Comparison of ENCODE assay signal across 8 mouse cellular contexts in the genomic region with DNA sequence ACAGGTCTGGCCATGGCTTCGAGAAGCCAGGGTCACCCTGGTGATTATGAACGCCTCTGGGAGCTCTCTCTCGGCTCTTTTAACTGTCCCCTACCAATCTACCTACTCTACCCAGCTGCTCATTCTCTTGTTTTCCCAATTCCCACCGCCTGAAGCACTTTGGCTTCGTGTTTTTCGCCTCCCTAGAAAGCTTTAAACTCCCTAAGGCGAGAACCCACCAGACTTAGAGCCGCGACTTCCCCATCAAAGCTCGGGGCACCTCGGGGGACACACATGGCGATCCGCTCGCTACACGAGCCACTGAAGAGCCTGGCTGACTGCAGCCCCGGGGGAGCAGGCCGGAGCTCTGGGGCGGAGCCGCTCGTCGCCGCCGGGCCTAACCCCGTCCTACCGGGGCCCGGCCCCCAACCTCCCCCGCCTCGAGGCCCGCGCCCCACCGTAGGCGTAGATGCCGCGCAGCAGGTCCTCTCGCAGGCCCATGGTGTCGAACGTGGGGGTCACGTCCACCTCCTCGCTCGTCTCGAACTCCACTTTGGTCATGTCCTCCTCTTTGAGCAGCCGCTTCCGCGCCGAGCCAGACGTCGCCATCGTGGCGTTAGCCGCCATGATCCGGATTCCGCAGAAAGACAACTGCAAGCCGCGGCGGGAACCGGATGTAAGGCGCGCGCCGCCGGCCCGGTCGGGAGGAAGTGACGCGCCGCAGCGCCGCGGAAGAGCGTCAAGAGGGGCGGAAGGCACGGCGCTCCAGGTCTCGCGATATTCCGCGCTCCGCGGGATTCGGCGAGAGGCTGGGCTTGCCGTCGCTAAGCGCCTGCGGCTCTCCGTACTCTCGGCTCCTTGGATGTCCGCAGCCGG. TPM values are rescaled to one million over a fixed set of nuclear protein-coding genes. Genes with fewer than 3 reads are reported as not detected.
DNase-seq lines count a peak whose midpoint lies in the region; ATAC-seq and TF ChIP-seq lines count a peak whose summit lies in the region.

A gene (minus strand): TSS at position 699 of the 855 bp plus-strand sequence.

- peak within 1 kb of the TSS; percentile 88 for H3K9ac ChIP-seq in forebrain, embryonic 16.5 days (replicated peaks; ENCODE audit: low read depth, low read length)
- H3K9ac ChIP-seq in lung, embryonic 14.5 days, result peak within 1 kb of the TSS; percentile 98

- H3K27me3 ChIP-seq in G1E (ENCODE audit: insufficient read depth, low read length), result peaks cover 31% of the 10 kb centered on the region
- H3K27me3 ChIP-seq in forebrain, embryonic 16.5 days (replicated peaks; ENCODE audit: control insufficient read depth, insufficient read depth, low read length), result no peaks in the 10 kb centered on the region
- no peaks in the 10 kb centered on the region for H3K27me3 ChIP-seq in lung, embryonic 14.5 days (ENCODE audit: insufficient read depth, low read length)
- H3K27me3 ChIP-seq in thymus, adult 2 months (ENCODE audit: control insufficient read depth, insufficient read depth, low read length), result no peaks in the 10 kb centered on the region

- intact Hi-C loops in heart, postnatal 36 days (cut with DNase I), result loop anchor here (2.0 kb wide), 2 partner anchors 31 to 55 kb away; a partner anchor contains a TSS

- peak; percentile 97; the same call in 1 of the 2 replicates for TF ChIP-seq POLR2A in olfactory bulb, adult 2 months (IDR thresholded peaks at IDR 0.05; ENCODE audit: insufficient read depth, low read depth, low read length)
- TF ChIP-seq POLR2A in thymus, adult 2 months (IDR thresholded peaks at IDR 0.05; ENCODE audit: control insufficient read depth, extremely low read depth, insufficient read depth, low read length, poor library complexity), result no peak

- H3K4me3 ChIP-seq in G1E (ENCODE audit: low read depth, low read length), result peak within 1 kb of the TSS; percentile 92
- H3K4me3 ChIP-seq in forebrain, embryonic 16.5 days (replicated peaks; ENCODE audit: low read length), result peak within 1 kb of the TSS; percentile 98
- peak within 1 kb of the TSS; percentile 86 for H3K4me3 ChIP-seq in layer of hippocampus, adult 2 months
- peak within 1 kb of the TSS; percentile 96 for H3K4me3 ChIP-seq in lung, embryonic 14.5 days (ENCODE audit: low read depth, low read length)
- H3K4me3 ChIP-seq in olfactory bulb, adult 2 months (ENCODE audit: insufficient read depth, low read depth, low read length), result peak within 1 kb of the TSS; percentile 75
- peak within 1 kb of the TSS; percentile 94 for H3K4me3 ChIP-seq in thymus, adult 2 months (ENCODE audit: control insufficient read depth, insufficient read depth, low read length)

- no peak for TF ChIP-seq CTCF in G1E (IDR thresholded peaks at IDR 0.05; ENCODE audit: low read depth, low read length)
- no peak for TF ChIP-seq CTCF in layer of hippocampus, adult 2 months (conservative IDR thresholded peaks at IDR 0.05)
- TF ChIP-seq CTCF in lung, embryonic 14.5 days (IDR thresholded peaks at IDR 0.05; ENCODE audit: low read depth), result no peak
- no peak for TF ChIP-seq CTCF in olfactory bulb, adult 2 months (IDR thresholded peaks at IDR 0.05; ENCODE audit: insufficient read depth, low read depth, low read length)
- no peak for TF ChIP-seq CTCF in thymus, adult 2 months (IDR thresholded peaks at IDR 0.05; ENCODE audit: borderline replicate concordance, control insufficient read depth, extremely low read depth, insufficient read depth, low read length, poor library complexity)

- ATAC-seq in G1E (ENCODE audit: extremely low read depth, insufficient number of reproducible peaks, low FRiP score, poor library complexity, severe bottlenecking), result peak; percentile 75
- peak; percentile 98 for ATAC-seq in forebrain, embryonic 16.5 days
- ATAC-seq in lung, embryonic 14.5 days (ENCODE audit: insufficient read depth), result peak; percentile 95

- H3K4me2 ChIP-seq in forebrain, embryonic 16.5 days (ENCODE audit: low read length), result peak within 1 kb of the TSS; percentile 98
- peak within 1 kb of the TSS; percentile 94 for H3K4me2 ChIP-seq in lung, embryonic 14.5 days

- WGBS in forebrain, embryonic 16.5 days, result under 1% methylated on average over 89 of the region's 89 CpGs
- under 1% methylated on average over 89 of the region's 89 CpGs for WGBS in lung, embryonic 14.5 days
- WGBS in olfactory bulb, adult 2 months, result under 1% methylated on average over 87 of the region's 89 CpGs
- WGBS in thymus, adult 2 months, result under 1% methylated on average over 89 of the region's 89 CpGs

- H3K9me3 ChIP-seq in G1E (replicated peaks), result no peaks in the 10 kb centered on the region
- no peaks in the 10 kb centered on the region for H3K9me3 ChIP-seq in forebrain, embryonic 16.5 days (ENCODE audit: control insufficient read depth, low read length)
- H3K9me3 ChIP-seq in lung, embryonic 14.5 days (ENCODE audit: low read depth, low read length), result no peaks in the 10 kb centered on the region

- peaks cover 41% of the 10 kb centered on the region for H3K36me3 ChIP-seq in G1E (replicated peaks)
- peaks cover 21% of the 10 kb centered on the region for H3K36me3 ChIP-seq in forebrain, embryonic 16.5 days (ENCODE audit: control insufficient read depth, insufficient read depth)
- H3K36me3 ChIP-seq in lung, embryonic 14.5 days (ENCODE audit: insufficient read depth), result peaks cover 40% of the 10 kb centered on the region
- peaks cover 27% of the 10 kb centered on the region for H3K36me3 ChIP-seq in thymus, adult 2 months (ENCODE audit: control insufficient read depth, insufficient read depth, low read length)

- peak within 1 kb of the TSS; percentile 99 for H3K27ac ChIP-seq in forebrain, embryonic 16.5 days (ENCODE audit: low read length)
- peak within 1 kb of the TSS; percentile 96 for H3K27ac ChIP-seq in layer of hippocampus, adult 2 months
- H3K27ac ChIP-seq in lung, embryonic 14.5 days (ENCODE audit: low read depth), result peak within 1 kb of the TSS; percentile 90
- H3K27ac ChIP-seq in olfactory bulb, adult 2 months (ENCODE audit: insufficient read depth, low read depth, low read length), result peak within 1 kb of the TSS; percentile 93
- H3K27ac ChIP-seq in thymus, adult 2 months (ENCODE audit: control insufficient read depth, insufficient read depth, low read length), result no peak within 1 kb of the TSS; the same call in 1 of the 2 replicates

- peaks cover 30% of the 10 kb centered on the region for H3K4me1 ChIP-seq in G1E (ENCODE audit: insufficient read depth, low read depth, low read length)
- H3K4me1 ChIP-seq in forebrain, embryonic 16.5 days (replicated peaks; ENCODE audit: control insufficient read depth, insufficient read depth, low read length), result peaks cover 19% of the 10 kb centered on the region
- H3K4me1 ChIP-seq in lung, embryonic 14.5 days (ENCODE audit: insufficient read depth), result peaks cover 4% of the 10 kb centered on the region; the same call in 1 of the 2 replicates
- peaks cover 9% of the 10 kb centered on the region for H3K4me1 ChIP-seq in olfactory bulb, adult 2 months (ENCODE audit: control insufficient read depth, insufficient read depth, low read length)
- H3K4me1 ChIP-seq in thymus, adult 2 months (replicated peaks; ENCODE audit: control insufficient read depth, insufficient read depth, low read length), result peaks cover 16% of the 10 kb centered on the region

- peak; percentile 94 for DNase-seq in G1E (ENCODE audit: low spot score)
- peak; percentile 94 to 98 for DNase-seq in cerebellum, adult 18-20 months
- DNase-seq in heart, postnatal 36 days, result peak; percentile 97 to 99
- peak; percentile 91 to 96 for DNase-seq in layer of hippocampus, adult 2 months (ENCODE audit: low spot score in 2 of 2)
- DNase-seq in lung, embryonic 14.5 days, result peak; percentile 100
- DNase-seq in thymus, adult 2 months, result peak; percentile 96

RNA-seq across cellular contexts. Expression of the gene that starts here (rescaled TPM):
- 188 and 202 TPM in 2 replicates for total RNA-seq in G1E (2014; fragmentation: Nextera tagmentation)
- total RNA-seq in G1E (2017), result 244 and 261 TPM in 2 replicates
- 224 and 241 TPM in 2 replicates for polyA plus RNA-seq in G1E (2012)
- polyA plus RNA-seq in forebrain, embryonic 16.5 days (2015; fragmentation: Nextera tagmentation; extraction: Ambion mirVana), result 271 and 273 TPM in 2 replicates
- total RNA-seq in heart, postnatal 36 days (2021), result 10 to 100 TPM; 64.4 to 72.8 TPM
- total RNA-seq in layer of hippocampus, adult 2 months (2021), result 10 to 100 TPM; 90.8 to 92.2 TPM
- 419 and 428 TPM in 2 replicates for polyA plus RNA-seq in lung, embryonic 14.5 days (2014; fragmentation: Nextera tagmentation; extraction: Ambion mirVana)
- polyA plus RNA-seq in olfactory bulb, adult 2 months (2012; ENCODE audit: insufficient read depth, insufficient read length, low replicate concordance, missing spikeins), result not detected in 2 replicates
- polyA plus RNA-seq in thymus, adult 2 months (2012; rRNA removed), result 178 and 196 TPM in 2 replicates

Comparison
In these comparisons a context has a peak if more than half of its experiments do, and no peak if none do; other contexts are left out.
1. RNA of the gene that starts here (polyA plus RNA-seq): 419 to 428 TPM in lung, embryonic 14.5 days, 271 to 273 TPM in forebrain, embryonic 16.5 days, 224 to 241 TPM in G1E and 178 to 196 TPM in thymus, adult 2 months; not detected in olfactory bulb, adult 2 months; every median in the first group is over 100 times any median in the second.
2. Peak in every context shown above with its lines, with median percentiles within 50 percentile points of each other: ATAC-seq, DNase-seq and H3K4me3 ChIP-seq.